Mouse (Mus musculus) yolk sac, embryonic 10.5 days (tissue): ENCODE data around the gene Slc7a7.

Experiments used
- DNase-seq: peaks from one replicate; pipeline ENCODE4 v3.0.0-alpha.2; 2017; ENCODE audit warnings: low spot score

Slc7a7 gene

GRCm38 (mm10) chr14:54432837-54433830, 15.6 kb upstream of the Slc7a7 start:
- DNase-seq, result no peak

GRCm38 (mm10) chr14:54432078-54432836, 14.7 kb upstream of the Slc7a7 start:
- DNase-seq, result peak; percentile 52

GRCm38 (mm10) chr14:54431334-54432077, 13.9 kb upstream of the Slc7a7 start, which contains the start of gene Mmp14:
Gene Mmp14, plus strand, starts transcription at chr14:54431612.
- peak; percentile 85 for DNase-seq

GRCm38 (mm10) chr14:54430406-54431145, 13.0 kb upstream of the Slc7a7 start:
- DNase-seq, result peak; percentile 28

GRCm38 (mm10) chr14:54429332-54430093, 11.9 kb upstream of the Slc7a7 start:
- no peak for DNase-seq

GRCm38 (mm10) chr14:54428421-54428820, 10.8 kb upstream of the Slc7a7 start:
- DNase-seq, result no peak

- no peak for DNase-seq
These were observed 10.1 kb upstream of the Slc7a7 start for GRCm38 (mm10) chr14:54427696-54428095.

GRCm38 (mm10) chr14:54426689-54427398, 9.3 kb upstream of the Slc7a7 start, which contains the start of gene Mrpl52:
Gene Mrpl52, plus strand, starts transcription at chr14:54426909.
- peak; percentile 88 for DNase-seq

- DNase-seq, result no peak
These were observed 8.6 kb upstream of the Slc7a7 start for GRCm38 (mm10) chr14:54426003-54426688.

- DNase-seq, result no peak
These were observed 8.0 kb upstream of the Slc7a7 start for GRCm38 (mm10) chr14:54425540-54425939.

- DNase-seq, result no peak
These were observed 7.1 kb upstream of the Slc7a7 start for GRCm38 (mm10) chr14:54424634-54425033.

GRCm38 (mm10) chr14:54423406-54423805, 5.8 kb upstream of the Slc7a7 start:
- no peak for DNase-seq

- no peak for DNase-seq
These were observed 3.4 kb upstream of the Slc7a7 start for GRCm38 (mm10) chr14:54421014-54421413.

- no peak for DNase-seq
These were observed 750 bp downstream of the Slc7a7 start for GRCm38 (mm10) chr14:54416830-54417229.

GRCm38 (mm10) chr14:54416229-54416775, 1.3 kb downstream of the Slc7a7 start:
- no peak for DNase-seq

- no peak for DNase-seq
These were observed 2.1 kb downstream of the Slc7a7 start for GRCm38 (mm10) chr14:54415241-54416020.

GRCm38 (mm10) chr14:54413877-54414700, 3.5 kb downstream of the Slc7a7 start:
- no peak for DNase-seq
